Mouse (Mus musculus): ENCODE measurements at regions not wholly inside any gene's neighbourhood (a gene's known extent, or its start where the extent isn't known, plus 50 kb on each side); places are given as distances from the start of the nearest gene placed in this dataset.
A peak's percentile ranks its signal among the peaks of the same experiment; 100 is the strongest.

- no peak overlapping the region for H3K4me3 ChIP-seq (ENCODE audit: low read depth, low read length)
- ATAC-seq (replicated peaks; ENCODE audit: low FRiP score) = no peak
- no peaks in the 10 kb centered on the region for H3K36me3 ChIP-seq (ENCODE audit: control insufficient read depth, insufficient read depth, low read length)
- 73% methylated on average over 5 of the region's 5 CpGs for WGBS
- H3K4me2 ChIP-seq = no peak overlapping the region
- no peak for DNase-seq (ENCODE audit: low spot score)
- H3K9ac ChIP-seq (ENCODE audit: low read depth, low read length) = no peak overlapping the region
- no peaks in the 10 kb centered on the region for H3K4me1 ChIP-seq (replicated peaks; ENCODE audit: control insufficient read depth, insufficient read depth, low read length)
- H3K9me3 ChIP-seq (ENCODE audit: control insufficient read depth, low read length) = no peaks in the 10 kb centered on the region
- H3K27me3 ChIP-seq (replicated peaks; ENCODE audit: control insufficient read depth, insufficient read depth, low read length) = no peaks in the 10 kb centered on the region
- H3K27ac ChIP-seq (ENCODE audit: low read depth, low read length) = no peak overlapping the region
These were observed 4071.8 kb upstream of the Gm7489 start for GRCm38 (mm10) chr15:49812885-49813284.

GRCm38 (mm10) chr15:49860331-49860730, 4024.4 kb upstream of the Gm7489 start:
- ATAC-seq (replicated peaks; ENCODE audit: low FRiP score) = no peak
- Histone ChIP-seq H3K36me3 (ENCODE audit: control insufficient read depth, insufficient read depth, low read length) (no peaks in the 10 kb centered on the region), H3K9ac (ENCODE audit: low read depth, low read length) (no peak overlapping the region), H3K27ac (ENCODE audit: low read depth, low read length) (no peak overlapping the region), H3K27me3 (replicated peaks; ENCODE audit: control insufficient read depth, insufficient read depth, low read length) (no peaks in the 10 kb centered on the region), H3K4me3 (ENCODE audit: low read depth, low read length) (no peak overlapping the region), H3K4me1 (replicated peaks; ENCODE audit: control insufficient read depth, insufficient read depth, low read length) (no peaks in the 10 kb centered on the region), H3K4me2 (no peak overlapping the region), H3K9me3 (ENCODE audit: control insufficient read depth, low read length) (no peaks in the 10 kb centered on the region; the same call in 1 of the 2 replicates)
- no peak for DNase-seq (ENCODE audit: low spot score)
- 70% methylated on average over 1 of the region's 1 CpGs for WGBS

GRCm38 (mm10) chr15:49874555-49874954, 4010.2 kb upstream of the Gm7489 start:
- H3K9me3 ChIP-seq (ENCODE audit: control insufficient read depth, low read length) = no peaks in the 10 kb centered on the region
- H3K9ac ChIP-seq (ENCODE audit: low read depth, low read length) = no peak overlapping the region
- H3K4me3 ChIP-seq (ENCODE audit: low read depth, low read length) = no peak overlapping the region
- DNase-seq (ENCODE audit: low spot score) (no peak), ATAC-seq (replicated peaks; ENCODE audit: low FRiP score) (no peak)
- H3K4me2 ChIP-seq = no peak overlapping the region
- no peaks in the 10 kb centered on the region for H3K27me3 ChIP-seq (replicated peaks; ENCODE audit: control insufficient read depth, insufficient read depth, low read length)
- H3K36me3 ChIP-seq (ENCODE audit: control insufficient read depth, insufficient read depth, low read length) = no peaks in the 10 kb centered on the region
- 67% methylated on average over 4 of the region's 4 CpGs for WGBS
- no peaks in the 10 kb centered on the region for H3K4me1 ChIP-seq (replicated peaks; ENCODE audit: control insufficient read depth, insufficient read depth, low read length)
- H3K27ac ChIP-seq (ENCODE audit: low read depth, low read length) = no peak overlapping the region

GRCm38 (mm10) chr15:49885947-49886346, 3998.8 kb upstream of the Gm7489 start:
- DNase-seq (ENCODE audit: low spot score) = no peak
- H3K4me1 ChIP-seq (replicated peaks; ENCODE audit: control insufficient read depth, insufficient read depth, low read length) = no peaks in the 10 kb centered on the region
- no peak overlapping the region for H3K4me3 ChIP-seq (ENCODE audit: low read depth, low read length)
- no peak overlapping the region for H3K4me2 ChIP-seq
- no peak overlapping the region for H3K27ac ChIP-seq (ENCODE audit: low read depth, low read length)
- H3K36me3 ChIP-seq (ENCODE audit: control insufficient read depth, insufficient read depth, low read length) = no peaks in the 10 kb centered on the region
- H3K9me3 ChIP-seq (ENCODE audit: control insufficient read depth, low read length) = no peaks in the 10 kb centered on the region
- no peak overlapping the region for H3K9ac ChIP-seq (ENCODE audit: low read depth, low read length)
- ATAC-seq (replicated peaks; ENCODE audit: low FRiP score) = 0 out of 2 replicates have a peak, but pooled peaks have one; percentile 36
- no peaks in the 10 kb centered on the region for H3K27me3 ChIP-seq (replicated peaks; ENCODE audit: control insufficient read depth, insufficient read depth, low read length)

DNA sequence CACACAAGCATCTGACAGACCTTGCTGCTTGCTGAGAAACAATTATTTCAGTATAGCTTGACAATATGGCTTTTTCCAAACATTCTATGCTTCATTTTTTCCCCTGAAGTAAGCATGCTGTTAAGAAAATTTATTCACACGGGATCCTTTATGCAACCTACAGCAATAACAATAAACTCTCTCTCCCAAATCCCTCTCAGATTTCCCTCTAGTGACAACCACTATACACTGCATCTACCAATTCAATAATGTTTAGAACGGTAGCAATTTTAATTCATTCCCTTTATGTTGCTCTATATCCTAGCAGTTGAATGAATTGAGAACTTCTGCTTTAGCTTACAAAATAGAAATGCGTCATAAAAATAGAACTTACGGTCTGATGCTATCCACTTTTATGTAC, 3988.7 kb upstream of the Gm7489 start:
- H3K4me3 ChIP-seq (ENCODE audit: low read depth, low read length) = no peak overlapping the region
- H3K27me3 ChIP-seq (replicated peaks; ENCODE audit: control insufficient read depth, insufficient read depth, low read length) = no peaks in the 10 kb centered on the region
- H3K27ac ChIP-seq (ENCODE audit: low read depth, low read length) = no peak overlapping the region
- H3K9ac ChIP-seq (ENCODE audit: low read depth, low read length) = no peak overlapping the region
- no peaks in the 10 kb centered on the region for H3K36me3 ChIP-seq (ENCODE audit: control insufficient read depth, insufficient read depth, low read length)
- ATAC-seq (replicated peaks; ENCODE audit: low FRiP score) (no peak), DNase-seq (ENCODE audit: low spot score) (no peak)
- no peaks in the 10 kb centered on the region for H3K4me1 ChIP-seq (replicated peaks; ENCODE audit: control insufficient read depth, insufficient read depth, low read length)
- no peaks in the 10 kb centered on the region for H3K9me3 ChIP-seq (ENCODE audit: control insufficient read depth, low read length)
- WGBS = 81% methylated on average over 4 of the region's 4 CpGs
- no peak overlapping the region for H3K4me2 ChIP-seq

- Histone ChIP-seq H3K4me2 (no peak overlapping the region), H3K27ac (ENCODE audit: low read depth, low read length) (no peak overlapping the region), H3K9me3 (ENCODE audit: control insufficient read depth, low read length) (no peaks in the 10 kb centered on the region), H3K4me3 (ENCODE audit: low read depth, low read length) (no peak overlapping the region), H3K4me1 (replicated peaks; ENCODE audit: control insufficient read depth, insufficient read depth, low read length) (no peaks in the 10 kb centered on the region), H3K9ac (ENCODE audit: low read depth, low read length) (no peak overlapping the region), H3K27me3 (replicated peaks; ENCODE audit: control insufficient read depth, insufficient read depth, low read length) (no peaks in the 10 kb centered on the region), H3K36me3 (ENCODE audit: control insufficient read depth, insufficient read depth, low read length) (no peaks in the 10 kb centered on the region)
- DNase-seq (ENCODE audit: low spot score) (no peak), ATAC-seq (replicated peaks; ENCODE audit: low FRiP score) (no peak)
- 68% methylated on average over 3 of the region's 3 CpGs for WGBS
These were observed 3985.9 kb upstream of the Gm7489 start for GRCm38 (mm10) chr15:49898783-49899182.

DNA sequence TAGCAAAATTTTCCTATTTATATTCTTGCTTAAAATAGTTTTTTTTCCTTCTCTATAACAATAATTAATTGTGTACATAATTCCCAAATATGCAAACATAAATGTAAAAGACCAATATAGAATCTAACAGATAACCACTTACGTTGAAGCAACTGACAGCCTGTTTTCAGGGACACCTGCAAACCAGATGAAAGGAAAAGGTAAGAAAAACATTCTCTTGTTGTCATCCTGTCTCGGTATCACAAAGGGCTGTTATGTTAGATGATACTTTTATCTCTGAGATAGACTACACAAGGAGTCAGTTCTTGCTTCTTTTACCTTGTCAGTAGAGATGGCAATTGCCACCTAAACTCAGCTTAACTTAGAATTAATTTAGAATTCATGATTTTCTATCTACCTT, 3984.9 kb upstream of the Gm7489 start:
- no peaks in the 10 kb centered on the region for H3K36me3 ChIP-seq (ENCODE audit: control insufficient read depth, insufficient read depth, low read length)
- no peaks in the 10 kb centered on the region for H3K4me1 ChIP-seq (replicated peaks; ENCODE audit: control insufficient read depth, insufficient read depth, low read length)
- ATAC-seq (replicated peaks; ENCODE audit: low FRiP score) = no peak
- no peaks in the 10 kb centered on the region for H3K27me3 ChIP-seq (replicated peaks; ENCODE audit: control insufficient read depth, insufficient read depth, low read length)
- WGBS = 65% methylated on average over 2 of the region's 2 CpGs
- H3K9ac ChIP-seq (ENCODE audit: low read depth, low read length) = no peak overlapping the region
- H3K27ac ChIP-seq (ENCODE audit: low read depth, low read length) = no peak overlapping the region
- H3K4me2 ChIP-seq = no peak overlapping the region
- H3K9me3 ChIP-seq (ENCODE audit: control insufficient read depth, low read length) = no peaks in the 10 kb centered on the region
- H3K4me3 ChIP-seq (ENCODE audit: low read depth, low read length) = no peak overlapping the region
- DNase-seq (ENCODE audit: low spot score) = no peak

All from liver, embryonic 11.5 days (tissue).